Mouse (Mus musculus): ENCODE measurements around the gene Gm10198. TPM values are rescaled to one million over a fixed set of nuclear protein-coding genes. Genes with fewer than 3 reads are reported as not detected.

The Gm10198 gene
- total RNA-seq, 1 experiment from 2014 or later = not detected

- peak; percentile 88 for ATAC-seq (replicated peaks; ENCODE audit: low read depth, poor library complexity, severe bottlenecking)
Measured at GRCm38 (mm10) chr13:111634163-111635160, 41.9 kb downstream of the Gm10198 start.

GRCm38 (mm10) chr13:111640319-111640718 lies 47.7 kb downstream of the Gm10198 start:
- ATAC-seq (replicated peaks; ENCODE audit: low read depth, poor library complexity, severe bottlenecking) = peak; percentile 96

Other genes with a start within 250 kb of the Gm10198 start
- gene Gpbp1, start 102.7 kb upstream of the Gm10198 start, total RNA-seq (2017) = 193 and 228 TPM in 2 replicates
- gene Gm49496, start 42.8 kb upstream of the Gm10198 start, total RNA-seq (2017) = not detected in 2 replicates
- 68.1 and 77.3 TPM in 2 replicates for gene Mier3, start 88.2 kb downstream of the Gm10198 start, total RNA-seq (2017)
- 36.1 and 38.5 TPM in 2 replicates for gene Map3k1, start 216.2 kb downstream of the Gm10198 start, total RNA-seq (2017)